Mouse (Mus musculus) testis, adult 2 months (tissue): Measurements from ENCODE around the gene Fto. TPM values are rescaled to one million over a fixed set of nuclear protein-coding genes. Genes with fewer than 3 reads are reported as not detected.

ENCODE experiments used
- H3K27ac ChIP-seq: fragments of 200-500 bp; 2 replicates; pipeline ENCODE4 v1.5.1; 2012; ENCODE audit warnings: low read depth, low read length; ENCODE audit not compliant: control insufficient read depth, insufficient read depth
- H3K27me3 ChIP-seq: fragments of 200-500 bp; 2 replicates; pipeline ENCODE4 v1.6.1; 2012; ENCODE audit warnings: mild to moderate bottlenecking, low read length, moderate library complexity; ENCODE audit not compliant: control insufficient read depth, insufficient read depth
- H3K36me3 ChIP-seq: fragments of 200-500 bp; 2 replicates; pipeline ENCODE4 v1.6.1; 2012; ENCODE audit warnings: mild to moderate bottlenecking, low read length; ENCODE audit not compliant: control insufficient read depth, insufficient read depth
- H3K4me1 ChIP-seq: fragments of 200-500 bp; 2 replicates; pipeline ENCODE4 v1.6.1; 2012; ENCODE audit warnings: low read length; ENCODE audit not compliant: control insufficient read depth, insufficient read depth
- H3K4me3 ChIP-seq: fragments of 200-500 bp; 2 replicates; pipeline ENCODE4 v1.5.1; 2012; ENCODE audit warnings: low read depth, mild to moderate bottlenecking, low read length, moderate library complexity, mixed read lengths; ENCODE audit not compliant: control insufficient read depth
- CTCF ChIP-seq: fragments of 200-500 bp; IDR thresholded peaks from 2 replicates; pipeline ENCODE4 v1.5.1; 2012; ENCODE audit warnings: low read depth, mild to moderate bottlenecking, inconsistent platforms, low read length, moderate library complexity; ENCODE audit not compliant: control insufficient read depth, insufficient read depth, insufficient replicate concordance
- POLR2A ChIP-seq: fragments of 200-500 bp; IDR thresholded peaks from 2 replicates; pipeline ENCODE4 v1.6.1; 2012; ENCODE audit warnings: low read depth, mild to moderate bottlenecking, inconsistent platforms, low read length, moderate library complexity; ENCODE audit not compliant: control insufficient read depth
- polyA plus RNA-seq: library from polyadenylated mRNA; depleted of rRNA; stranded (reverse); fragments of >200 nt; gene quantifications from 2 replicates; pipeline ENCODE4 v1.2.3, GENCODE M21; 2012

Fto gene
- polyA plus RNA-seq, 1 experiment: 56.4 TPM

- Histone ChIP-seq H3K4me1 (no peaks in the 10 kb centered on the region), H3K27me3 (no peaks in the 10 kb centered on the region), H3K27ac (no peak overlapping the region), H3K36me3 (no peaks in the 10 kb centered on the region), H3K4me3 (no peak overlapping the region)
- TF ChIP-seq CTCF: no peak
- TF ChIP-seq POLR2A: no peak
These were observed 243.8 kb downstream of the Fto start for GRCm38 (mm10) chr8:91557041-91557587.

DNA sequence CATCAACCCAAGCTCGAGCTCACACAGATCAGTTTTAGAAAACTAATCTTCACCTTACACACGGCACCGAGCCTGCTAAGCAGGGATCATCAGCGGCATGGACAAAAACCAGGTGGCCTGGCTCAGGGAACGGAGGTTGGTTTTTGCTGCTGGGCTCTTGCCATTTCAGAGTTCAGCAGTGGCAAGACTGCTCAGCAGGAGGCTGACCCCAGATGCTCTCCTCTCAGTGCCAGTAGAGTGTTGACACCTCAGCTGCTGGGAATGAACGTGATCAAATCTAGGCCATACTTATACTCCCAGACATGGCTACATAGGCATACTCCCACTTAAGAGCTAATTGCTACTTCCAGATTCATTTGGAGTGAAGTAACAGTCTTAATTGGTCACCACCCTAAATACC, 245.1 kb downstream of the Fto start:
- no peaks in the 10 kb centered on the region for H3K36me3 ChIP-seq
- H3K4me3 ChIP-seq: no peak overlapping the region
- TF ChIP-seq POLR2A (no peak), CTCF (no peak)
- H3K4me1 ChIP-seq: no peaks in the 10 kb centered on the region
- H3K27ac ChIP-seq: no peak overlapping the region
- no peaks in the 10 kb centered on the region for H3K27me3 ChIP-seq

GRCm38 (mm10) chr8:91560017-91560591, 246.8 kb downstream of the Fto start:
- no peak overlapping the region for H3K27ac ChIP-seq
- H3K36me3 ChIP-seq: no peaks in the 10 kb centered on the region
- TF ChIP-seq POLR2A (no peak), CTCF (no peak)
- no peak overlapping the region for H3K4me3 ChIP-seq
- no peaks in the 10 kb centered on the region for H3K27me3 ChIP-seq
- H3K4me1 ChIP-seq: no peaks in the 10 kb centered on the region

- Histone ChIP-seq H3K36me3 (no peaks in the 10 kb centered on the region), H3K4me3 (no peak overlapping the region), H3K27me3 (no peaks in the 10 kb centered on the region), H3K4me1 (no peaks in the 10 kb centered on the region), H3K27ac (no peak overlapping the region)
- no peak for TF ChIP-seq CTCF
- no peak for TF ChIP-seq POLR2A
These were observed 247.9 kb downstream of the Fto start for GRCm38 (mm10) chr8:91561241-91561640.

GRCm38 (mm10) chr8:91562600-91562999, 249.3 kb downstream of the Fto start:
- H3K4me3 ChIP-seq: no peak overlapping the region
- TF ChIP-seq CTCF (no peak), POLR2A (no peak)
- H3K27me3 ChIP-seq: no peaks in the 10 kb centered on the region
- no peak overlapping the region for H3K27ac ChIP-seq
- H3K4me1 ChIP-seq: no peaks in the 10 kb centered on the region
- no peaks in the 10 kb centered on the region for H3K36me3 ChIP-seq

DNA sequence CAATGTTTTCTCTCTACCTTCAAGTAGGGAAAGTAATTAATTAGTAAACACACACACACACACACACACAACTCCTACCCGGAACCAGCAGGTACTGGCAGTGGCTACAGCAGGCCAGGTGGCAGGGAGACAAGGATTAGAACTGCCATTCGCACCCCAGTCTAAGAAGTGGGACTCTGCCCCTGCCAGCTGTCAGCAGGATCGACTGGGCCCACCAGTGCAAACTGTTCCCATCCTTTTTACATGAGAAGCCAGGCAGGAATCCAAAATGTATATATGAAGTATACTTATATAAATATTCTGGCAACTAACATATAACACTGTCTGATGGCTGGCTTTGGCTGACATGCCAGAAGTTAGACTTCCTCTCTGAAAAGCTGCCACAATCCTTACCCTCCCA, 250.0 kb downstream of the Fto start:
- H3K27me3 ChIP-seq: no peaks in the 10 kb centered on the region
- no peaks in the 10 kb centered on the region for H3K36me3 ChIP-seq
- H3K27ac ChIP-seq: no peak overlapping the region
- no peaks in the 10 kb centered on the region for H3K4me1 ChIP-seq
- H3K4me3 ChIP-seq: no peak overlapping the region
- no peak for TF ChIP-seq POLR2A

- no peaks in the 10 kb centered on the region for H3K27me3 ChIP-seq
- no peak overlapping the region for H3K27ac ChIP-seq
- H3K4me3 ChIP-seq: no peak overlapping the region
- H3K36me3 ChIP-seq: no peaks in the 10 kb centered on the region
- no peak for TF ChIP-seq CTCF
- TF ChIP-seq POLR2A: no peak
- H3K4me1 ChIP-seq: no peaks in the 10 kb centered on the region; the same call in 1 of the 2 replicates
These were observed 252.7 kb downstream of the Fto start for GRCm38 (mm10) chr8:91565869-91566502.
